Mouse (Mus musculus) kidney, postnatal 0 days (tissue): ENCODE results near the gene Tspo2. TPM values are rescaled to one million over a fixed set of nuclear protein-coding genes. Genes with fewer than 3 reads are reported as not detected.

Experiments used
- ATAC-seq: fragments of 200-750 bp; cut with Nextera tagmentation; replicated peaks from 2 replicates; pipeline ENCODE4 v1.8.0; 2017; ENCODE audit warnings: low read depth, moderate number of reproducible peaks, moderate TSS enrichment, moderate library complexity; ENCODE audit not compliant: low FRiP score
- DNase-seq: peaks from one replicate; pipeline ENCODE4 v3.0.0-alpha.2; 2016; ENCODE audit warnings: low spot score
- H3K27ac ChIP-seq: fragments of 300-500 bp; sonication (generic); 2 replicates; pipeline ENCODE4 v1.5.1; 2014; ENCODE audit warnings: mild to moderate bottlenecking
- H3K27me3 ChIP-seq: fragments of 300-500 bp; sonication (generic); 2 replicates; pipeline ENCODE4 v1.6.1; 2014; ENCODE audit warnings: low read length, mixed read lengths; ENCODE audit not compliant: insufficient read depth
- H3K36me3 ChIP-seq: fragments of 300-500 bp; sonication (generic); 2 replicates; pipeline ENCODE4 v1.6.1; 2014; ENCODE audit warnings: low read length, mixed read lengths; ENCODE audit not compliant: insufficient read depth
- H3K4me1 ChIP-seq: fragments of 300-500 bp; sonication (generic); replicated peaks from 2 replicates; pipeline ENCODE4 v1.6.1; 2014; ENCODE audit warnings: antibody characterized with exemption, low read length, mixed read lengths; ENCODE audit not compliant: insufficient read depth
- H3K4me2 ChIP-seq: fragments of 300-500 bp; sonication (generic); 2 replicates; pipeline ENCODE4 v1.6.1; 2014; ENCODE audit warnings: mild to moderate bottlenecking, low read length, moderate library complexity, mixed read lengths
- H3K4me3 ChIP-seq: fragments of 300-500 bp; sonication (generic); replicated peaks from 2 replicates; pipeline ENCODE4 v1.5.1; 2014; ENCODE audit warnings: low read depth, low read length
- H3K9ac ChIP-seq: fragments of 300-500 bp; sonication (generic); 2 replicates; pipeline ENCODE4 v1.6.1; 2014; ENCODE audit warnings: low read depth, low read length
- H3K9me3 ChIP-seq: fragments of 300-500 bp; sonication (generic); replicated peaks from 2 replicates; pipeline ENCODE4 v1.6.1; 2016; ENCODE audit warnings: low read length, inconsistent platforms, mixed read lengths
- CTCF ChIP-seq: IDR thresholded peaks from 2 replicates; pipeline ENCODE4 v1.5.1; 2016; ENCODE audit warnings: antibody characterized with exemption, low read depth, mild to moderate bottlenecking, moderate library complexity
- WGBS: fragments of 180-500 bp; shearing (Covaris S2); extraction: QIAGEN DNeasy Blood & Tissue Kit; methylation state at CpG from one replicate; pipeline ENCODE4 v1.1.7; 2014; 5-methylcytosine and 5-hydroxymethylcytosine counted together
- polyA plus RNA-seq: library from polyadenylated mRNA; unstranded; fragments of >200 nt; fragmentation: Nextera tagmentation; extraction: Ambion mirVana; gene quantifications from 2 replicates; pipeline ENCODE4 v1.2.1, GENCODE M21; 2015

The Tspo2 gene
- polyA plus RNA-seq, 1 experiment from 2014 or later = 1.2 TPM

DNA sequence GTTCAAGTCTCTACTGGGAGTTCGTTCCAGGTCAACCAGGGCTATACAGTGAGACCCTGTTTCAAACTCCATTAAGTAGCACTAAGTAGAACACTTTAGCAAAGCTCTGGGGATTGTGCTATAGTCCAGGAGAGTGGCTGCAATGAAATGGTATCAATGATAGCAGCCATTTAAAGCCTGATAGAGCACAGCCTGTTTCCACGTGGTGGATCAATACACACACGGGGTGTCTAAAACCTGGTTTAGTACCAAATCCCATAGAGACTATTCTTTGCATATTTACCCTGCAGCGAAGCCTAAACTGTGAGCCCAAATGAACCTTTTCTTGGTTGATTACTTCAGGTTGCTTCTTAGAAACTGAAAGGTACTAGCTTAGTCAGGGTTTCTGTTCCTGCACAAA is 49.6 kb downstream of the Tspo2 start:
- Histone ChIP-seq H3K27me3 (no peaks in the 10 kb centered on the region), H3K4me1 (no peaks in the 10 kb centered on the region), H3K27ac (no peak overlapping the region), H3K36me3 (peaks cover 19% of the 10 kb centered on the region), H3K4me2 (no peak overlapping the region), H3K9ac (no peak overlapping the region), H3K9me3 (no peaks in the 10 kb centered on the region), H3K4me3 (no peak overlapping the region)
- ATAC-seq (no peak), DNase-seq (no peak)
- TF ChIP-seq CTCF = no peak
- 89% methylated on average over 4 of the region's 4 CpGs for WGBS

Other genes with a start within 250 kb of the Tspo2 start
- 0.08 and 0.13 TPM in 2 replicates for gene Trem1, start 218.8 kb downstream of the Tspo2 start, polyA plus RNA-seq
- gene Trem3, start 203.7 kb downstream of the Tspo2 start, polyA plus RNA-seq = 0.16 and 0.32 TPM in 2 replicates
- 0.20 and 0.32 TPM in 2 replicates for gene Treml4, start 187.2 kb downstream of the Tspo2 start, polyA plus RNA-seq
- gene Treml2, start 152.0 kb downstream of the Tspo2 start, polyA plus RNA-seq = 0.11 TPM in 1 of 2 replicates, not detected in the other
- gene B430306N03Rik, start 135.4 kb downstream of the Tspo2 start, polyA plus RNA-seq = 0.24 and 0.28 TPM in 2 replicates
- 2.5 and 3.0 TPM in 2 replicates for gene Trem2, start 105.1 kb downstream of the Tspo2 start, polyA plus RNA-seq
- 0.21 TPM in 1 of 2 replicates, not detected in the other for gene Treml1, start 91.6 kb downstream of the Tspo2 start, polyA plus RNA-seq
- gene Nfya, start 41.6 kb downstream of the Tspo2 start, polyA plus RNA-seq = 8.0 and 8.1 TPM in 2 replicates
- gene Oard1, start 41.5 kb downstream of the Tspo2 start, polyA plus RNA-seq = 77.5 and 82.6 TPM in 2 replicates
- 0.80 and 0.93 TPM in 2 replicates for gene Apobec2, start 18.6 kb downstream of the Tspo2 start, polyA plus RNA-seq
- gene Unc5cl, start 3.4 kb upstream of the Tspo2 start, polyA plus RNA-seq = 3.6 and 3.9 TPM in 2 replicates